Mouse (Mus musculus): ENCODE results near the gene Bcan. TPM values are rescaled to one million over a fixed set of nuclear protein-coding genes. Genes with fewer than 3 reads are reported as not detected.

The Bcan gene
- polyA plus RNA-seq, 1 experiment, result not detected

- TF ChIP-seq CTCF (IDR thresholded peaks at IDR 0.05; ENCODE audit: extremely low read depth, insufficient read depth, insufficient read length, insufficient replicate concordance), result no peak
- no peak for TF ChIP-seq POLR2A (IDR thresholded peaks at IDR 0.05; ENCODE audit: low read depth, low read length)
- H3K36me3 ChIP-seq (ENCODE audit: control insufficient read depth, insufficient read depth, low read length), result no peaks in the 10 kb centered on the region
- H3K27me3 ChIP-seq (ENCODE audit: control insufficient read depth, insufficient read depth, low read length), result peaks cover 10% of the 10 kb centered on the region
- no peaks in the 10 kb centered on the region for H3K4me1 ChIP-seq (ENCODE audit: control insufficient read depth, insufficient read depth, insufficient read length)
- WGBS, result 78% methylated on average over 18 of the region's 18 CpGs
- H3K27ac ChIP-seq (ENCODE audit: insufficient read depth, low read length), result no peak overlapping the region
- no peak for DNase-seq (ENCODE audit: low read depth in 1 of 2, low spot score in 2 of 2)
- H3K4me3 ChIP-seq (ENCODE audit: extremely low read depth, insufficient read depth, insufficient read length), result no peak overlapping the region
Observed at GRCm38 (mm10) chr3:88005822-88006786, 6.1 kb upstream of the Bcan start.

GRCm38 (mm10) chr3:88002291-88002976 is 2.4 kb upstream of the Bcan start:
- TF ChIP-seq POLR2A (IDR thresholded peaks at IDR 0.05; ENCODE audit: low read depth, low read length), result no peak
- TF ChIP-seq CTCF (IDR thresholded peaks at IDR 0.05; ENCODE audit: extremely low read depth, insufficient read depth, insufficient read length, insufficient replicate concordance), result no peak
- DNase-seq (ENCODE audit: low read depth in 1 of 2, low spot score in 2 of 2), result no peak
- WGBS, result 8% methylated on average over 17 of the region's 17 CpGs
- Histone ChIP-seq H3K4me3 (ENCODE audit: extremely low read depth, insufficient read depth, insufficient read length) (no peak overlapping the region), H3K27me3 (ENCODE audit: control insufficient read depth, insufficient read depth, low read length) (peaks cover 31% of the 10 kb centered on the region), H3K27ac (ENCODE audit: insufficient read depth, low read length) (no peak overlapping the region), H3K4me1 (ENCODE audit: control insufficient read depth, insufficient read depth, insufficient read length) (0 out of 2 replicates have a peak, but pooled peaks cover 4% of the 10 kb centered on the region), H3K36me3 (ENCODE audit: control insufficient read depth, insufficient read depth, low read length) (no peaks in the 10 kb centered on the region)

- Histone ChIP-seq H3K4me3 (ENCODE audit: extremely low read depth, insufficient read depth, insufficient read length) (no peak overlapping the region), H3K27me3 (ENCODE audit: control insufficient read depth, insufficient read depth, low read length) (peaks cover 38% of the 10 kb centered on the region), H3K4me1 (ENCODE audit: control insufficient read depth, insufficient read depth, insufficient read length) (peaks cover 4% of the 10 kb centered on the region; the same call in 1 of the 2 replicates), H3K36me3 (ENCODE audit: control insufficient read depth, insufficient read depth, low read length) (no peaks in the 10 kb centered on the region), H3K27ac (ENCODE audit: insufficient read depth, low read length) (no peak overlapping the region)
- 22% methylated on average over 11 of the region's 11 CpGs for WGBS
- DNase-seq (ENCODE audit: low read depth in 1 of 2, low spot score in 2 of 2), result no peak
- TF ChIP-seq CTCF (IDR thresholded peaks at IDR 0.05; ENCODE audit: extremely low read depth, insufficient read depth, insufficient read length, insufficient replicate concordance), result no peak
- TF ChIP-seq POLR2A (IDR thresholded peaks at IDR 0.05; ENCODE audit: low read depth, low read length), result no peak
Observed at GRCm38 (mm10) chr3:88000816-88001595, 976 bp upstream of the Bcan start.

GRCm38 (mm10) chr3:87999243-87999895 is 661 bp downstream of the Bcan start:
- peaks cover 38% of the 10 kb centered on the region for H3K27me3 ChIP-seq (ENCODE audit: control insufficient read depth, insufficient read depth, low read length)
- no peaks in the 10 kb centered on the region for H3K36me3 ChIP-seq (ENCODE audit: control insufficient read depth, insufficient read depth, low read length)
- H3K4me3 ChIP-seq (ENCODE audit: extremely low read depth, insufficient read depth, insufficient read length), result no peak overlapping the region
- WGBS, result 3% methylated on average over 38 of the region's 38 CpGs
- H3K4me1 ChIP-seq (ENCODE audit: control insufficient read depth, insufficient read depth, insufficient read length), result peaks cover 4% of the 10 kb centered on the region; the same call in 1 of the 2 replicates
- DNase-seq (ENCODE audit: low read depth in 1 of 2, low spot score in 2 of 2), result no peak
- H3K27ac ChIP-seq (ENCODE audit: insufficient read depth, low read length), result no peak overlapping the region
- no peak for TF ChIP-seq POLR2A (IDR thresholded peaks at IDR 0.05; ENCODE audit: low read depth, low read length)
- no peak for TF ChIP-seq CTCF (IDR thresholded peaks at IDR 0.05; ENCODE audit: extremely low read depth, insufficient read depth, insufficient read length, insufficient replicate concordance)

GRCm38 (mm10) chr3:87998747-87999146 is 1.3 kb downstream of the Bcan start:
- Histone ChIP-seq H3K27ac (ENCODE audit: insufficient read depth, low read length) (no peak overlapping the region), H3K36me3 (ENCODE audit: control insufficient read depth, insufficient read depth, low read length) (no peaks in the 10 kb centered on the region), H3K4me3 (ENCODE audit: extremely low read depth, insufficient read depth, insufficient read length) (no peak overlapping the region), H3K27me3 (ENCODE audit: control insufficient read depth, insufficient read depth, low read length) (peaks cover 38% of the 10 kb centered on the region), H3K4me1 (ENCODE audit: control insufficient read depth, insufficient read depth, insufficient read length) (peaks cover 4% of the 10 kb centered on the region; the same call in 1 of the 2 replicates)
- 3% methylated on average over 7 of the region's 7 CpGs for WGBS
- no peak for TF ChIP-seq POLR2A (IDR thresholded peaks at IDR 0.05; ENCODE audit: low read depth, low read length)
- TF ChIP-seq CTCF (IDR thresholded peaks at IDR 0.05; ENCODE audit: extremely low read depth, insufficient read depth, insufficient read length, insufficient replicate concordance), result no peak
- no peak for DNase-seq (ENCODE audit: low read depth in 1 of 2, low spot score in 2 of 2)

Data from spleen, adult 2 months (tissue).